Mouse (Mus musculus): ENCODE results near the gene Slc22a2.
"Not testable (repeated sequence)": the region's sequence is repeated elsewhere in the genome, so short reads cannot be mapped to it uniquely, and the experiment has no call there.

Gene Slc22a2

GRCm38 (mm10) chr17:12668478-12669362 lies 84.8 kb downstream of the Slc22a2 start:
- no peaks in the 10 kb centered on the region for H3K36me3 ChIP-seq (ENCODE audit: insufficient read depth, low read length)
- no peak for TF ChIP-seq POU5F1 (IDR thresholded peaks at IDR 0.05; ENCODE audit: borderline replicate concordance, low read length)
- no peak for TF ChIP-seq NANOG (IDR thresholded peaks at IDR 0.05; ENCODE audit: borderline replicate concordance, low read length)
- TF ChIP-seq CTCF (conservative IDR thresholded peaks at IDR 0.05; ENCODE audit: low read length) = no peak

GRCm38 (mm10) chr17:12669363-12669679 lies 85.4 kb downstream of the Slc22a2 start:
- H3K9me3 ChIP-seq (ENCODE audit: low read length) = no peaks in the 10 kb centered on the region
- H3K36me3 ChIP-seq (ENCODE audit: insufficient read depth, low read length) = no peaks in the 10 kb centered on the region
- no peak overlapping the region for H3K4me3 ChIP-seq (replicated peaks; ENCODE audit: low read length)
- no peaks in the 10 kb centered on the region for H3K27me3 ChIP-seq (ENCODE audit: insufficient read depth, low read length)
- peaks cover 7% of the 10 kb centered on the region; the same call in 1 of the 2 replicates for H3K4me1 ChIP-seq (replicated peaks; ENCODE audit: low read depth, low read length)
- TF ChIP-seq CTCF (conservative IDR thresholded peaks at IDR 0.05; ENCODE audit: low read length) = no peak
- TF ChIP-seq POU5F1 (IDR thresholded peaks at IDR 0.05; ENCODE audit: borderline replicate concordance, low read length) = no peak
- no peak for TF ChIP-seq NANOG (IDR thresholded peaks at IDR 0.05; ENCODE audit: borderline replicate concordance, low read length)

More at GRCm38 (mm10) chr17:12668478-12669362, 84.8 kb downstream of the Slc22a2 start:
- Histone ChIP-seq H3K9me3 (ENCODE audit: low read length) (no peaks in the 10 kb centered on the region), H3K4me1 (replicated peaks; ENCODE audit: low read depth, low read length) (peaks cover 7% of the 10 kb centered on the region; the same call in 1 of the 2 replicates), H3K4me3 (replicated peaks; ENCODE audit: low read length) (no peak overlapping the region), H3K27me3 (ENCODE audit: insufficient read depth, low read length) (no peaks in the 10 kb centered on the region)

- Histone ChIP-seq H3K9me3 (ENCODE audit: low read length) (no peaks in the 10 kb centered on the region), H3K4me1 (replicated peaks; ENCODE audit: low read depth, low read length) (peaks cover 7% of the 10 kb centered on the region; the same call in 1 of the 2 replicates), H3K4me3 (replicated peaks; ENCODE audit: low read length) (no peak overlapping the region), H3K36me3 (ENCODE audit: insufficient read depth, low read length) (no peaks in the 10 kb centered on the region), H3K27me3 (ENCODE audit: insufficient read depth, low read length) (no peaks in the 10 kb centered on the region)
- TF ChIP-seq NANOG (IDR thresholded peaks at IDR 0.05; ENCODE audit: borderline replicate concordance, low read length) (no peak), POU5F1 (IDR thresholded peaks at IDR 0.05; ENCODE audit: borderline replicate concordance, low read length) (no peak), CTCF (conservative IDR thresholded peaks at IDR 0.05; ENCODE audit: low read length) (no peak)
Observed at GRCm38 (mm10) chr17:12671029-12671605, 87.2 kb downstream of the Slc22a2 start.

- peaks cover under 1% of the 10 kb centered on the region; the same call in 1 of the 2 replicates for H3K4me1 ChIP-seq (replicated peaks; ENCODE audit: low read depth, low read length)
Observed at GRCm38 (mm10) chr17:12672285-12672790, 88.4 kb downstream of the Slc22a2 start.

GRCm38 (mm10) chr17:12673871-12674270 lies 89.9 kb downstream of the Slc22a2 start:
- TF ChIP-seq POU5F1 (IDR thresholded peaks at IDR 0.05; ENCODE audit: borderline replicate concordance, low read length) (no peak), NANOG (IDR thresholded peaks at IDR 0.05; ENCODE audit: borderline replicate concordance, low read length) (no peak), CTCF (conservative IDR thresholded peaks at IDR 0.05; ENCODE audit: low read length) (no peak)
- no peak overlapping the region for H3K4me3 ChIP-seq (replicated peaks; ENCODE audit: low read length)
- no peaks in the 10 kb centered on the region for H3K27me3 ChIP-seq (ENCODE audit: insufficient read depth, low read length)
- no peaks in the 10 kb centered on the region for H3K9me3 ChIP-seq (ENCODE audit: low read length)
- no peaks in the 10 kb centered on the region for H3K4me1 ChIP-seq (replicated peaks; ENCODE audit: low read depth, low read length)
- H3K36me3 ChIP-seq (ENCODE audit: insufficient read depth, low read length) = no peaks in the 10 kb centered on the region

More at GRCm38 (mm10) chr17:12672285-12672790, 88.4 kb downstream of the Slc22a2 start:
- no peak overlapping the region for H3K4me3 ChIP-seq (replicated peaks; ENCODE audit: low read length)
- no peaks in the 10 kb centered on the region for H3K9me3 ChIP-seq (ENCODE audit: low read length)
- no peaks in the 10 kb centered on the region for H3K36me3 ChIP-seq (ENCODE audit: insufficient read depth, low read length)
- no peak for TF ChIP-seq POU5F1 (IDR thresholded peaks at IDR 0.05; ENCODE audit: borderline replicate concordance, low read length)
- no peak for TF ChIP-seq NANOG (IDR thresholded peaks at IDR 0.05; ENCODE audit: borderline replicate concordance, low read length)
- no peak for TF ChIP-seq CTCF (conservative IDR thresholded peaks at IDR 0.05; ENCODE audit: low read length)
- H3K27me3 ChIP-seq (ENCODE audit: insufficient read depth, low read length) = no peaks in the 10 kb centered on the region

GRCm38 (mm10) chr17:12674980-12675379 lies 91.0 kb downstream of the Slc22a2 start:
- H3K36me3 ChIP-seq (ENCODE audit: insufficient read depth, low read length); H3K27me3 ChIP-seq (ENCODE audit: insufficient read depth, low read length); H3K4me3 ChIP-seq (replicated peaks; ENCODE audit: low read length); H3K9me3 ChIP-seq (ENCODE audit: low read length); H3K4me1 ChIP-seq (replicated peaks; ENCODE audit: low read depth, low read length): not testable (repeated sequence)

GRCm38 (mm10) chr17:12675646-12676045 lies 91.7 kb downstream of the Slc22a2 start, which contains the start of gene Slc22a1:
Gene Slc22a1, minus strand, starts transcription at chr17:12675829.
- peaks cover 10% of the 10 kb centered on the region; the same call in 1 of the 2 replicates for H3K9me3 ChIP-seq (ENCODE audit: low read length)
- TF ChIP-seq NANOG (IDR thresholded peaks at IDR 0.05; ENCODE audit: borderline replicate concordance, low read length) = no peak
- TF ChIP-seq POU5F1 (IDR thresholded peaks at IDR 0.05; ENCODE audit: borderline replicate concordance, low read length) = no peak
- no peak for TF ChIP-seq CTCF (conservative IDR thresholded peaks at IDR 0.05; ENCODE audit: low read length)
- H3K4me3 ChIP-seq (replicated peaks; ENCODE audit: low read length) = no peak within 1 kb of the TSS
- no peaks in the 10 kb centered on the region for H3K27me3 ChIP-seq (ENCODE audit: insufficient read depth, low read length)
- no peaks in the 10 kb centered on the region for H3K36me3 ChIP-seq (ENCODE audit: insufficient read depth, low read length)
- H3K4me1 ChIP-seq (replicated peaks; ENCODE audit: low read depth, low read length) = no peaks in the 10 kb centered on the region

- no peak overlapping the region for H3K4me3 ChIP-seq (replicated peaks; ENCODE audit: low read length)
- H3K27me3 ChIP-seq (ENCODE audit: insufficient read depth, low read length) = no peaks in the 10 kb centered on the region
- TF ChIP-seq CTCF (conservative IDR thresholded peaks at IDR 0.05; ENCODE audit: low read length) = no peak
- TF ChIP-seq NANOG (IDR thresholded peaks at IDR 0.05; ENCODE audit: borderline replicate concordance, low read length) = no peak
- no peak for TF ChIP-seq POU5F1 (IDR thresholded peaks at IDR 0.05; ENCODE audit: borderline replicate concordance, low read length)
- H3K36me3 ChIP-seq (ENCODE audit: insufficient read depth, low read length) = 0 out of 2 replicates have a peak, but pooled peaks cover 3% of the 10 kb centered on the region
- no peaks in the 10 kb centered on the region for H3K4me1 ChIP-seq (replicated peaks; ENCODE audit: low read depth, low read length)
- peaks cover 10% of the 10 kb centered on the region; the same call in 1 of the 2 replicates for H3K9me3 ChIP-seq (ENCODE audit: low read length)
Observed at GRCm38 (mm10) chr17:12677139-12677538, 93.2 kb downstream of the Slc22a2 start.

Data from E14TG2a.4 (cell line).